Mouse (Mus musculus) frontal cortex, postnatal 14 days (tissue): Measurements from ENCODE around the gene Otop3.
A peak's percentile ranks its signal among the peaks of the same experiment; 100 is the strongest.

Experiments used
- DNase-seq, 2 experiments: peaks; one replicate each; pipeline ENCODE4 v3.0.0; 2022; ENCODE audit warnings: low spot score in 2 of 2

Gene Otop3

DNA sequence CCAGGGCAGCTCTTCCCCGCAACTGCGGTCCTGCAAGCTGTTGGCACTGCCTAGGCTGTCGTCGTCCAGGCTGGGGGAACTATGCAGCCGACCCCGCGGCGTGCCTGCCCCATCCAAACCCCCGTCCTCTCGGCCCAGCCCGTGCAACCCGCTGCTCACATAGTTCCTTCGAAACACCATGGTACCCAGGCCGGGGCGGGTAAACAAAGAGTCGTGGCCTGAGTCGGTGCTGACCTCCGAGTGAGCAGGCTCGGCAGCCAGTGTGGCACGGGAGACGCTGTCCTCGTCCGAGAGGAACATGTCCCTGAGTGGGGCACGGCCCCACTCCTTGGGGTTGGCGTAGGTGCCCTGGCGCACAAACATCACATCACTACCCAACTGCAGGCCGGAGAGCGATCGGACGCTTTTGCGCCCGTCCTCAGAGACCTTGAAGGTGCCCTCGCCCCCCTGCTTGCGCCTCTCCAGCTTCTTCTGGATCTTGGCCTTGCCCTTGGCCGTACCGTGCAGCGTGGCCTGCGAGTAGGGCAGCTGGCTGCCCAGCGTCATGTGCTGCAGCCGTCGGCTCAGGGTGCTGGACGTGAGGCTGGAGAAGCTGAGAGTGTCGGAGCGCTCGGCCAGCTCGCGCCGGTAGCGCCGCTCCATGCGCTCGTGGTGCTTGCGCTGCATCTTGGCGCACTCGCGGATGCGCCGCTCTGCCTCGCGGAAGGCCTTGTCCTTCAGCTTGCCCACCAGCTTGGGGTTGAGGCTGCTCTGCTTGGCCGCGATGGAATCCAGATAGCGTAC lies 16.1 kb upstream of the Otop3 start:
- no peak for DNase-seq

- no peak for DNase-seq
Measured at GRCm38 (mm10) chr11:115319704-115320383, 14.7 kb upstream of the Otop3 start.

DNA sequence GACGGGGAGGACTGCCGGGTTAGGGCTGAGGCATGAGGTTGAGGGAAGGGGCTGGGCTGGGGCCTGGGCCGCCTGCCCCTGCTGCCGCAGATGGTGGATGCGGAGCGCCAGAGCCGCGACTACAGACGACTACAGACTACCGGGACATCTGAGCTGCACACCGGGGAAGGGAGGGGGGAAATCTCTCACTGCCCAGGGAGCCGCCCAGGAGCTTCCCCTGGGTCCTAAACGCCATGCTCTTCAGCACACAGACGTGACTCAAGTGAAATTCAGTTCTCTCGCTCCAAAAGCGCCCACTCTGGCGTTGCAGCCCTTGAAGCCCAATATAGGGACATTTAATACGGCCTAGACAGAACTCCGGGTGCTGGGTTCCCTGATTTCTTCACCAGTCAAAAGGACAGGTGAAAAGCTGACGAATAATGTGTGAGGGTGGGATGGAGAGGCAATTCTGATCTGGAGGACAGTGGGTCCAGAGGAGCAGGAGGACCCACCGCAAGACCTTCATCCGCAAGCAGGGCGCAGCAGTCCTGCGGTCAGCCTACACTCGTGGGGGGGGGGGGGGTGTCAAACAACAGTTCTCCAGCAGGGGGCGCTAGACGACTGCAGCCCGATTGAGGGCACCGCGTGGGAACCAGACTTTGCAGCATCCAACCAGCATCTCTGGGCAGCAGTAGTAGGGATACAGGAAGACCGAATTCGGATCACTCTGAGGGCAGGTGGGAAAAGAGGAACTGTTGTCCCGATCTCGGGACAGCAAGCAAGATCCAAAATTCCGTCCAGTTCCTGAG lies 12.4 kb upstream of the Otop3 start, which contains the start of gene Ush1g:
Gene Ush1g, minus strand, starts transcription at position 136 of the 788 bp plus-strand sequence.
- no peak for DNase-seq

GRCm38 (mm10) chr11:115323354-115323753 lies 11.2 kb upstream of the Otop3 start:
- no peak for DNase-seq

DNA sequence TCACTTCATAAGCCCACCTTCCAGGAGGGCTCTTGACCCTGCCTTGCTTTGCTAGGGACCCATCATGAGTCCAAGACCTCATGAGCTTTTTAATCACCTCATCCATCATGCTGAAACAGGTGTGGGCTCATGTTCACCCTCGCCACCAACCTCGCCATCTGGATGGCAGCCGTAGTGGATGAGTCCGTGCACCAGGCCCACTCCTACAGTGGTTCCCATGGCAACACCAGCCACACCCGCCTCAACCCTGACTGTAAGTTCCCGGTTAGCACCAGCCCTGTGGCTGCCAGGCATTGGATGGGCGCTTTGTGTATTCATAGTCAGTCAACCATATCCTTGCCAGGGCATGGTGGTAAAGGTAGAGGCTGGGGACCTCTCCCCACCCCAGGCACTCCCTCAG lies 7.8 kb upstream of the Otop3 start:
- DNase-seq: no peak

- DNase-seq: no peak
Measured at GRCm38 (mm10) chr11:115329339-115329738, 5.2 kb upstream of the Otop3 start.

- no peak for DNase-seq
Measured at GRCm38 (mm10) chr11:115335223-115335622, 692 bp downstream of the Otop3 start.

GRCm38 (mm10) chr11:115336115-115336514 lies 1.6 kb downstream of the Otop3 start:
- no peak for DNase-seq

DNA sequence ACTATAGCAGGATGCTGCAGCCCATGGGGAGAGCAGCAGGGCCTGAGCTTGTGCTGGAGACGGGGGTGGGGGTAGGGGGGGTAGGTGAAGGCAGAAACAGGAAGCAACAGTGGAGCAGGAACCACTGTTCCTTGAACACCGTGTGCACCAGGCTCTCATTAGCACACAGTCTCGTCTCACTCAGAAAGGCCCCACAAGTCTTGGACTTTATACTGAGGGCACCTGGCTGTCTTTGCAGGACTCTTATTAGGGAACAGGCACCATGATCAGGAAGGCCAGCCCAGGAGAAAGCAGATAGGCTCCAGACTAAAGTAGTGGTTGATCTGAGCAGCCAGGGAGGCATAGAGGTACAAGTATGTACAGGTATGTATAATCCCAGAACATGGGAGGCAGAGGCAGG lies 2.8 kb downstream of the Otop3 start:
- no peak for DNase-seq

DNA sequence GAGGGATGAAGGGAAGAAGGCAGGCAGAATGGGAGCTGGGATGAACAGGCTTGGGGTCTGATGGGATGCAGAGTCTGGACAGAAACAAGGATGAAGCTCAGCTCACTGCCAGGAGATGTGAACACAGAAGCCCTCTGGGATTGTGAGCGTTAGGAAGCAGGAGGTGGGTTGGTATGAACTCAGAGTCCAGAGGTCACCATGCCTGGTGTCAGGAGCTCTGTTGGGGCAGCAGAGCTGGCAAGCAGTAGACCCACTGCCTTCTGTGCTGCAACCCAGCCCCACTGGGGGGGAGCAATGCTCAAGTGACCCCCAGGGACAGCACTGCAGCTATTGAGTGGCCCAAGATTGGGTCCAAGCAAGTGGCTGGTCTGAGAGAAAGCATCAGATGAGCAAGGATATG lies 3.3 kb downstream of the Otop3 start:
- DNase-seq: no peak

GRCm38 (mm10) chr11:115341246-115341645 lies 6.7 kb downstream of the Otop3 start:
- DNase-seq: no peak

- no peak for DNase-seq
Measured at GRCm38 (mm10) chr11:115341866-115342265, 7.3 kb downstream of the Otop3 start.

DNA sequence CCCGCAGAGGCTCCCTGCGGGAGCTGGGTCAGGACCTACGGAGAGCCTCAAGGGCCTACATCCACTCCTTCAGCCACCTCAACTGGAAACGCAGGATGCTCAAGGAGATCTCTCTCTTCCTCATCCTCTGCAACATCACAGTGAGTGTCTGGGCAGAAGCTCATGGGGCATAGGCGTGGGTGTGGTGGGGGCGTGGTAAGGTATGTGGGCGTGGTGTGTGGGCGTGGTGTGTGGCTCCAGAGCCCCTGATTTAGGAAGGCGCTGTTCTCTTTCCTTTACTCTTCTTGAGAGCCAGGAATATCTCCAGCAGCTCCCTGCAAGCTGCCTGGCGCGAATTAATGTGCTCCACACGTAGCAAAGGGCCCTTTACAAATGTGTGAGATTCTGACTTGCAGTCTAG lies 10.4 kb downstream of the Otop3 start:
- DNase-seq: no peak

- no peak for DNase-seq
Measured at GRCm38 (mm10) chr11:115345515-115345914, 11.0 kb downstream of the Otop3 start.

DNA sequence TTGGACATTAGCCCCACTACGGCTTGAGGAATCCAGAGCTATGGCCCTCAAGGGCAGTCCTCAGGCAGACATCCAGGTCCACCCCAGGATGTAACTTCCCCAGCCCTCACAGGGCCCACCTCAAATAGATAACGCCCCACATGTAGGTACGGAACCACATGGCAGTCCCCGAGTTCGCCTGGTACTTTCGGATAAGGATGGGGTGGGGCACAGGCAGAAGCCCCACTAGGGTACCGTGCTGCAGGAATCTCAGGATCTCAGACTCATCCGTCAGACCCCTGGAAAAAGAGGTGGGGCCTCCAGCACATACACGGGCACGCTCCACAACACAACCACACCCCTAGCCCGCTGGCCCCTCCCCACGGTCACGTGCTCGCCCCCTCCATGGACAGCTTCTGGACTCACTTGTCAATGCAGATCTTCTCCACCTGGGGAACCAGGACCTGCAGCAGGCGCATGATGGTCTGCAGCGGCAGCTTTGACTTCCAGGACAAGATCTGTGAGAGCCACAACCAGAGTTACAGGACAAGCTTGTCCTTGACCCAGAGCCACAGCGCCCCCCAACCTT lies 14.2 kb downstream of the Otop3 start:
- no peak for DNase-seq

DNA sequence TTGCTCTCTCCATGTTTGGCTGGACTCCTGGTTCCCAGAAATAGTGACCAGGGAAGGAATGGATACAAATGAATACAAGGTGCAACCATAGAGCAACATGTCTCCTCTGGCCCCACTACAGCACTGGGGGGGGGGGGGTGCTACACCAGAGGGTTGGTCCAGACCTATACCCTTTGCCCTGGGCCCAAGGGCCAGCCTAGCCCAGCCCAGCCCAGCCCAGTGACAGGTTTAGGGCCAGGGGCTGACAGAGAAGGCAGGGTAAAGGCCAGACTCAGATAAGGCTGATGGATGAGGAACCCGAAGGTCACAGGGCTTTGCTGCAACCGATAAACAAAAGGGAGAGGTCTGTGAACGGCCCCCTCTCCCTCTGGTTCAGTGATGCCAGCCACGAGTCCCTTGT lies 15.4 kb downstream of the Otop3 start:
- DNase-seq: no peak

DNA sequence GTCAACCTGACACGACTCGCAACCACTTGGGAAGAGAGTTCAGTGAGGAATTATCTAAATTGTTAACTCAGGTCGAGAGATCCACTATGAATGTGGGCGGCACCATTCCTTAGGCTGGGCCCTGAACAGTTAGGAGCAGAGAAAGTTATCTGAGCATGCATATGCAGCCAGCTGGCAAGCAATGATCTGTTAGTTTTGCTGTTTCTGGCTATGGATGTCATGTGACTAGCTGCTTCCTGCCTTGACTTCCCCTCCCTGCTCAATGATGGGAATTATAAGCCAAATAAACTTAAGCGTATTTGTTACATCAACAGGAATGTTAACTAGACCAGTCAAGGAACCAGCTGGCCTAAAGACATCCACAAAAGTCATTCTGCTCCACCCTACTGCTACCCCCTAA lies 18.8 kb downstream of the Otop3 start:
- DNase-seq: no peak

DNA sequence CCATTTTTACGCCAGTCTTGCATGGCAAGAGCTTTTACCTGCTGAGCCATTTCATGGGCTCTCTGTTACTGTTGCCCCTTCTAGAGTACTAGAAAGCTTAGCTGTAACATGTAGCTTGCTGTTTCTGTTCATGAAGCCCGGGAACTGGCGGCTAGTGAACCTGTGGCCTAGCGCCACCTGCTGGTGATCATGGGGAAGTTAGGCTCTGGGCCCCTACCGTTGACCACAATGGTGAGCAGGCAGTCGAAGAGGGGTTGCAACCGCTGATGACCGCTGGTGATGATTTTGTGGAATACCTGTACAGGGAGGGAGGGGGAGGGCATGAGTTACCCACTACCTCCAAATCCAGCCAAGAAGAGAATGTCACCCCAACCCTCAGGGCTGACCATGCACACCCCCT lies 19.7 kb downstream of the Otop3 start:
- DNase-seq: peak in 1 of 2 experiments; percentile 56

DNA sequence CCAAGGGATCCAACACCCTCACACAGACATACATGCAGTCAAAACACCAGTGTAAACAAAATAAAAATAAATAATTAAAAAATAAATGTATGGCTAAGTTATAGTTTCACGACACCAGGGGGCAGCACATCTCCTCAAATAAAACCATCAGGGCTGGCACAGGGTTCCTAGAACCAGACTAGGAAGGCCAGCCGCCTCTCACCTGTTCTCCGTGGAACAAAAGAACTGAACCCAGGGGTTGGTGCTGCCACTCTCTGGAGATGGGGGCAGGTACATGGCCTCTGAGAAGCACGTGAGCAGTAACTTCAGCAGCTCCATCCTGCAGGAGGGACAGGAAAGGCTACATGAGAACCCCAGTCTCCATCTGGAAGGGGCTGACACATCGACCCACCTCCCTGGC lies 23.9 kb downstream of the Otop3 start:
- DNase-seq: peak in 1 of 2 experiments; percentile 50

DNA sequence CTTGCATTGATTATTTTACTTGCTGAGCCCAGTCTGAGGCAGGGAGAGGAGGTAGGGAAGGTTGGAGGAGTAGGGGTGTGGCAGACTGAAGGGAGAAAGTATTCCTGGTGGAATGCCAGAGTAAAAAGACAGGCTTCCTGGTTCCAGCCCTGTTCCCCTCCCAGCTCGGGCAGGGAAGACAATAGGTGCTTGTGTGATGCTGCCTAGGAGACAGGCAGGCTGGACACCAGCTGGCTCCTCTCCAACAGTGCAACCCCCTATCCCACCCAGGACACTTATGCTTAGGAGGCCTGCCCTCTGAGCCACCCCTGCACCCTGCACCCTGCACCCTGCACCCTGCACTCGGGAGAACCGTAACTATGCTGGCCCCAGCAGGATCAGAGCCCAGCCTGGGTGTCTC lies 24.8 kb downstream of the Otop3 start:
- DNase-seq: no peak

DNA sequence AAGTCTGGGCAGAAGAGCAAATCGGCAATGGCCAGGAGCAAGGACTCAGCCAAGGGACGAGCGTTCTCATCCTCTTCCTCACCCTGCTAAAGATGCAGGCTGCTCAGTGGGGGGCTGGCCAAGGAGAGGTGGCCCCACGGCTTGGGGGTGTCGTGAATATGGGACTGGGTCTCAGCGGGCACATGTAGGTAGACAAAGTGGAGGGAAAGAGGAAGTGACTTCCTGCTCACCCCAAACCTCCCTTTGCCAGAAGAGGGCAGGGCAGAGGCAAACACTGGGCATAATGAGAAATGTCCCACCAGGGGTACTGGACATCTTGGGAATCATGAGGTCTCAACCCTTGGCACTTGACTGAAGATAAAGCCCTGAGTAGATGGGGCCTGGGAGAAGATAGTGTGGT lies 25.2 kb downstream of the Otop3 start:
- no peak for DNase-seq

DNA sequence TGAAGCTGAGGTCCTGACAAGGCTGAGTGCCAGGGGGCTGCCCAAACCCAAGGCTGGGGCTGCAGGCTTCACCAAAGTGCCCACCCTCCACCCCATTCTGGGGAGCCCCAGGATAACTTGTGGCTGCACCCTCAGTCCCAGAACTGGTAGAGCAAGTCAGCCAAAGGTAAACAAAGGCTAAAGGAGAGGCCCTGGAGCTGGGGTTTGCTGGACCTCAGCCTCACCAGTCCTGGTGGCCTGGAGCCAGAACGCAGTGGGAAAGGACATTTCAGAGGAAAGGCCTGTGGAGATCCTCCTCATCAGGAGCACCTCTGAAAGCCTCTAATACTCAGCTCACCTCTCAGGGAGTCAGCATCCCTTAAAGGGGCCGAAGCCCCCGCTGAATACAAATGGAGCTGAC lies 29.6 kb downstream of the Otop3 start:
- no peak for DNase-seq
